Mouse (Mus musculus) layer of hippocampus, postnatal 10 days (tissue): Measurements from ENCODE around the gene Casr. TPM values are rescaled to one million over a fixed set of nuclear protein-coding genes. Genes with fewer than 3 reads are reported as not detected.

ENCODE experiments used
- total RNA-seq, 2 experiments: library from RNA; stranded (reverse); gene quantifications; 2 replicates each; pipeline ENCODE4 v1.2.3; 2021

Gene Casr
- total RNA-seq, 2 experiments from 2014 or later, result 1.7 to 2.3 TPM

Other genes with a start within 250 kb of the Casr start
- not detected for gene BC117090, start 227.8 kb downstream of the Casr start, total RNA-seq
- 1 to 10 TPM in 1 of 2 experiments, not detected in 1; 4.5 TPM for gene BC100530, start 194.4 kb downstream of the Casr start, total RNA-seq
- under 1 TPM in 1 of 2 experiments, not detected in 1; 0.89 TPM for gene Stfa2, start 153.7 kb downstream of the Casr start, total RNA-seq
- 1 to 10 TPM in 1 of 2 experiments, not detected in 1; 2.5 TPM for gene Stfa3, start 106.7 kb downstream of the Casr start, total RNA-seq
- gene Cd86, start 103.9 kb upstream of the Casr start, total RNA-seq, result 1 to 10 TPM; 1.3 to 1.6 TPM
- gene Ildr1, start 131.8 kb upstream of the Casr start, total RNA-seq, result under 1 TPM; 0.51 to 0.66 TPM
- 10 to 100 TPM; 49.3 to 50.1 TPM for gene Slc15a2, start 222.8 kb upstream of the Casr start, total RNA-seq